9 mouse cellular contexts compared by ENCODE assay signal in genomic region chr4:134659354-134660301, GRCm38 (mm10). TPM values are rescaled to one million over a fixed set of nuclear protein-coding genes. Genes with fewer than 3 reads are reported as not detected.
A peak's percentile ranks its signal among the peaks of the same experiment; 100 is the strongest.
DNase-seq lines count a peak whose midpoint lies in the region; ATAC-seq and TF ChIP-seq lines count a peak whose summit lies in the region.
"Had no signal": no experiment of that assay in that cellular context is flagged by ENCODE, and none has a peak within 500 bp of the region (broad histone marks: within the 10 kb centered on the region; RNA-seq: fewer than 3 reads in every experiment).

No protein-coding gene starts in this region.

- in situ Hi-C loops in ES-E14 (cut with MboI; ENCODE audit: low sequenced_read_pairs in 2 of 2, unreplicated experiment in 2 of 2): no loop called here

- peak overlapping the region; percentile 48 for H3K4me2 ChIP-seq in forebrain, embryonic 14.5 days (ENCODE audit: low read length)

- H3K9ac ChIP-seq in ES-E14 (ENCODE audit: insufficient read depth, low read depth, low read length, poor library complexity, severe bottlenecking): no peak overlapping the region
- peak overlapping the region; percentile 53 for H3K9ac ChIP-seq in forebrain, embryonic 14.5 days (ENCODE audit: low read length)

- intact Hi-C loops in left cerebral cortex, adult 2 months (cut with DNase I): no loop called here

- ATAC-seq in forebrain, embryonic 14.5 days: peak; percentile 66

- H3K36me3 ChIP-seq in heart, embryonic 10.5 days: no peaks in the 10 kb centered on the region
- H3K36me3 ChIP-seq in ES-E14 (ENCODE audit: control insufficient read depth, insufficient read depth, low read length, poor library complexity, severe bottlenecking): no peaks in the 10 kb centered on the region
- no peaks in the 10 kb centered on the region for H3K36me3 ChIP-seq in forebrain, embryonic 14.5 days (ENCODE audit: control insufficient read depth, insufficient read depth, low read length)
- no peaks in the 10 kb centered on the region for H3K36me3 ChIP-seq in midbrain, embryonic 10.5 days

- no peak for DNase-seq in heart, embryonic 10.5 days (ENCODE audit: low spot score)
- DNase-seq in heart, adult 8-10 months (ENCODE audit: low spot score): no peak
- no peak for DNase-seq in ES-E14 (ENCODE audit: low read depth, low spot score)
- peak; percentile 60 for DNase-seq in forebrain, embryonic 14.5 days (ENCODE audit: low spot score)
- DNase-seq in midbrain, embryonic 10.5 days (ENCODE audit: low spot score): peak; percentile 50
- DNase-seq in thymus, postnatal 36 days: no peak
- no peak for DNase-seq in left cerebral cortex, adult 2 months (ENCODE audit: extremely low spot score in 1 of 2, low spot score in 2 of 2)
- DNase-seq in lung, postnatal 25 days (ENCODE audit: low spot score): no peak
- DNase-seq: kidney, adult 8-10 months had no signal

- no peak for TF ChIP-seq CTCF in left cerebral cortex, adult 2 months (IDR thresholded peaks at IDR 0.05)

- H3K4me1 ChIP-seq in heart, embryonic 10.5 days: peaks cover 80% of the 10 kb centered on the region
- H3K4me1 ChIP-seq in ES-E14 (ENCODE audit: control insufficient read depth in 2 of 2, insufficient read depth in 2 of 2, low read length in 2 of 2, poor library complexity in 1 of 2): peaks cover 3% of the 10 kb centered on the region in 2 experiments; a peak in 2 of 4 replicates
- peaks cover 25% of the 10 kb centered on the region for H3K4me1 ChIP-seq in forebrain, embryonic 14.5 days (ENCODE audit: control insufficient read depth, insufficient read depth, low read length)
- peaks cover 80% of the 10 kb centered on the region for H3K4me1 ChIP-seq in midbrain, embryonic 10.5 days

- no peaks in the 10 kb centered on the region for H3K27me3 ChIP-seq in heart, embryonic 10.5 days (ENCODE audit: insufficient read depth, poor library complexity, severe bottlenecking)
- H3K27me3 ChIP-seq in forebrain, embryonic 14.5 days (replicated peaks; ENCODE audit: control insufficient read depth, insufficient read depth, low read length): no peaks in the 10 kb centered on the region
- H3K27me3 ChIP-seq in midbrain, embryonic 10.5 days (ENCODE audit: low read depth, poor library complexity, severe bottlenecking): peaks cover 54% of the 10 kb centered on the region

- peak overlapping the region; percentile 40 for H3K4me3 ChIP-seq in heart, embryonic 10.5 days
- H3K4me3 ChIP-seq in ES-E14 (ENCODE audit: insufficient read depth in 1 of 2, low read depth in 1 of 2, low read length in 2 of 2, poor library complexity in 1 of 2, severe bottlenecking in 1 of 2): peak overlapping the region; percentile 22; a peak in 3 of 4 replicates
- peak overlapping the region; percentile 16 for H3K4me3 ChIP-seq in forebrain, embryonic 14.5 days (ENCODE audit: low read depth, low read length)
- H3K4me3 ChIP-seq in midbrain, embryonic 10.5 days: peak overlapping the region; percentile 43
- no peak overlapping the region for H3K4me3 ChIP-seq in left cerebral cortex, adult 2 months

- WGBS in heart, embryonic 10.5 days: 16% methylated on average over 27 of the region's 27 CpGs
- WGBS in forebrain, embryonic 14.5 days: 7% methylated on average over 27 of the region's 27 CpGs
- WGBS in midbrain, embryonic 10.5 days: 20% methylated on average over 27 of the region's 27 CpGs

- H3K27ac ChIP-seq in heart, embryonic 10.5 days: peak overlapping the region; percentile 73
- no peak overlapping the region; the same call in 1 of the 2 replicates for H3K27ac ChIP-seq in ES-E14 (ENCODE audit: insufficient read depth, low read depth, low read length, poor library complexity, severe bottlenecking)
- H3K27ac ChIP-seq in forebrain, embryonic 14.5 days (ENCODE audit: low read depth, low read length): peak overlapping the region; percentile 39; the same call in 1 of the 2 replicates
- peak overlapping the region; percentile 79 for H3K27ac ChIP-seq in midbrain, embryonic 10.5 days (replicated peaks)
- no peak overlapping the region for H3K27ac ChIP-seq in left cerebral cortex, adult 2 months

- no peaks in the 10 kb centered on the region for H3K9me3 ChIP-seq in heart, embryonic 10.5 days
- H3K9me3 ChIP-seq in ES-E14 (ENCODE audit: control insufficient read depth, insufficient read depth, low read depth, low read length): no peaks in the 10 kb centered on the region
- H3K9me3 ChIP-seq in forebrain, embryonic 14.5 days (replicated peaks; ENCODE audit: control insufficient read depth, low read length): no peaks in the 10 kb centered on the region
- H3K9me3 ChIP-seq in midbrain, embryonic 10.5 days (replicated peaks): no peaks in the 10 kb centered on the region

TF ChIP-seq in ES-E14, 5 proteins besides CTCF, POLR2A, EP300 and RAD21:
- TF ChIP-seq HCFC1 (IDR thresholded peaks at IDR 0.05; ENCODE audit: borderline replicate concordance, insufficient read depth, low read length): no peak
- no peak for TF ChIP-seq ZNF384 (IDR thresholded peaks at IDR 0.05; ENCODE audit: low read depth, low read length)
- TF ChIP-seq ZC3H11A (IDR thresholded peaks at IDR 0.05; ENCODE audit: borderline replicate concordance, low read depth, low read length): no peak
- TF ChIP-seq MAFK (IDR thresholded peaks at IDR 0.05; ENCODE audit: insufficient read depth, low read depth, low read length): no peak
- TF ChIP-seq CHD2 (IDR thresholded peaks at IDR 0.05; ENCODE audit: low read depth, low read length): no peak

RNA-seq across cellular contexts. Expression of gene Man1c1, which starts 44.5 kb away (rescaled TPM):
- polyA plus RNA-seq in heart, embryonic 10.5 days (2016; fragmentation: Nextera tagmentation; extraction: Ambion mirVana): 8.3 and 8.6 TPM in 2 replicates
- total RNA-seq in heart, adult 8-10 months (2022): 10 to 100 TPM; 22.6 to 26.7 (median 25.3) TPM
- 5.9 and 6.1 TPM in 2 replicates for total RNA-seq in ES-E14 (2012; rRNA removed)
- 1.5 and 1.9 TPM in 2 replicates for polyA plus RNA-seq in forebrain, embryonic 14.5 days (2014; fragmentation: Nextera tagmentation; extraction: Ambion mirVana)
- polyA plus RNA-seq in midbrain, embryonic 10.5 days (2016; fragmentation: Nextera tagmentation; extraction: Ambion mirVana): 2.8 and 3.1 TPM in 2 replicates
- total RNA-seq in left cerebral cortex, adult 2 months (2021): 10 to 100 TPM; 43.1 to 43.6 TPM

Comparison
In these comparisons a context has a peak if more than half of its experiments do, and no peak if none do; other contexts are left out.
1. DNase-seq: peak in forebrain, embryonic 14.5 days (single experiment) and midbrain, embryonic 10.5 days (single experiment); none in heart, embryonic 10.5 days (single experiment), heart, adult 8-10 months (single experiment), ES-E14 (single experiment), thymus, postnatal 36 days (0 of 2), left cerebral cortex, adult 2 months (0 of 2) and lung, postnatal 25 days (single experiment).
2. H3K27ac ChIP-seq: peak in heart, embryonic 10.5 days (single experiment), forebrain, embryonic 14.5 days (single experiment) and midbrain, embryonic 10.5 days (single experiment); none in ES-E14 (single experiment) and left cerebral cortex, adult 2 months (single experiment).